ENCODE assay signal across 9 mouse cellular contexts in the genomic region with DNA sequence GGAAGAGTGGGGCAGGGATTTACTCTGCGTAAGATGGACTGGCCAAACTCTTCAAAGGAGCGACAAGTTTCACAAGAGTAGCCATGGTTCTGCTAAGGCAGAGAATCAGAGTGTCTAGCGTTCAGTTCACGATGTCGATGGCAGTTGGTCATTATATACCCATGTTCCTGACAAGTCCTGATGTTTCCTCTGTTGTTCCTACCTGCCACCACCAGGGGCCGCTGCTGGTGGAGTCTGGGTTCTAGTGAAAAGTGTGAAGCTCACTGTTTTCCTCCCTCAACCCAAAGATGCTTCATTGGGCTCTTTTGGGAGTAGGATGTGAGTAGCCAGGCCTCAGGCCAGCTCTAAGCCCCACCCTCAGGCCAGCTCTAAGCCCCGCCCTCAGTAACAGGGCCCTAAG. TPM values are rescaled to one million over a fixed set of nuclear protein-coding genes. Genes with fewer than 3 reads are reported as not detected.
DNase-seq lines count a peak whose midpoint lies in the region; ATAC-seq and TF ChIP-seq lines count a peak whose summit lies in the region.
"Had no signal": no experiment of that assay in that cellular context is flagged by ENCODE, and none has a peak within 500 bp of the region (broad histone marks: within the 10 kb centered on the region; RNA-seq: fewer than 3 reads in every experiment).

No protein-coding gene starts in this region.

- no peak overlapping the region for H3K27ac ChIP-seq in heart, adult 2 months
- no peak overlapping the region for H3K27ac ChIP-seq in CH12.LX (ENCODE audit: insufficient read depth, low read depth)
- H3K27ac ChIP-seq: limb, embryonic 12.5 days had no signal

- in situ Hi-C loops in CH12.LX (cut with MboI; ENCODE audit: low pct_ligation_motif_present, low pct_unique_long_range_greater_than_20kb, low sequenced_read_pairs) = no loop called here

- peak; percentile 27 for TF ChIP-seq RAD21 in CH12.LX (IDR thresholded peaks at IDR 0.05; ENCODE audit: low read depth, low read length)

- intact Hi-C loops in heart, adult 2 months (cut with DNase I) = no loop called here
- intact Hi-C loops in heart, postnatal 10 days (cut with DNase I) = no loop called here
- intact Hi-C loops in heart, postnatal 36 days (cut with DNase I) = no loop called here

- no peak for DNase-seq in heart, adult 2 months
- DNase-seq in heart, postnatal 10 days = no peak
- DNase-seq in CH12.LX (ENCODE audit: extremely low read depth) = peak; percentile 50
- DNase-seq in retina, postnatal 1 day = peak; percentile 39
- DNase-seq in urinary bladder, postnatal 14 days (ENCODE audit: low spot score) = no peak
- no peak for DNase-seq in heart, postnatal 36 days
- DNase-seq in adipocyte (ENCODE audit: low spot score) = no peak

- no peaks in the 10 kb centered on the region for H3K36me3 ChIP-seq in heart, adult 2 months (ENCODE audit: control insufficient read depth, insufficient read depth, low read length)
- no peaks in the 10 kb centered on the region for H3K36me3 ChIP-seq in CH12.LX (replicated peaks in 1 of 2; ENCODE audit: control insufficient read depth in 1 of 2, insufficient read depth in 1 of 2, low read length in 1 of 2)
- H3K36me3 ChIP-seq: limb, embryonic 12.5 days had no signal

- TF ChIP-seq CTCF in heart, adult 2 months (IDR thresholded peaks at IDR 0.05) = peak; percentile 53
- TF ChIP-seq CTCF in CH12.LX (conservative IDR thresholded peaks at IDR 0.05 in 1 of 2, IDR thresholded peaks at IDR 0.05 in 1 of 2; ENCODE audit: low read depth in 2 of 2, low read length in 2 of 2) = peak; percentile 66 to 72

- no peak for TF ChIP-seq EP300 in heart, adult 2 months (IDR thresholded peaks at IDR 0.05; ENCODE audit: insufficient read depth, low read depth, low read length)
- TF ChIP-seq EP300 in CH12.LX (IDR thresholded peaks at IDR 0.05; ENCODE audit: low read length) = no peak

- no peak for TF ChIP-seq POLR2A in heart, adult 2 months (IDR thresholded peaks at IDR 0.05; ENCODE audit: insufficient read depth, low read depth, low read length)
- no peak for TF ChIP-seq POLR2A in CH12.LX (IDR thresholded peaks at IDR 0.05; ENCODE audit: low read depth, low read length)

- no peak overlapping the region for H3K9ac ChIP-seq in heart, adult 2 months (ENCODE audit: low read depth, low read length)
- no peak overlapping the region for H3K9ac ChIP-seq in CH12.LX (ENCODE audit: insufficient read depth, low read depth)
- H3K9ac ChIP-seq: limb, embryonic 12.5 days had no signal

- peak; percentile 62; the same call in 1 of the 2 replicates for ATAC-seq in common myeloid progenitor, adult 5-6 weeks (replicated peaks; ENCODE audit: low read depth, poor library complexity, severe bottlenecking)

- dilution Hi-C loops in CH12.LX (cut with MboI; ENCODE audit: extremely low pct_ligation_motif_present, extremely low pct_unique_long_range_greater_than_20kb, low sequenced_read_pairs) = no loop called here

- peaks cover 2% of the 10 kb centered on the region for H3K4me1 ChIP-seq in heart, adult 2 months (ENCODE audit: control insufficient read depth, insufficient read depth, low read length)
- H3K4me1 ChIP-seq in CH12.LX (ENCODE audit: control insufficient read depth in 1 of 2, insufficient read depth in 2 of 2) = no peaks in the 10 kb centered on the region
- H3K4me1 ChIP-seq: limb, embryonic 12.5 days had no signal

- no peak overlapping the region for H3K4me3 ChIP-seq in heart, adult 2 months
- H3K4me3 ChIP-seq in CH12.LX (replicated peaks in 1 of 3; ENCODE audit: low read depth in 2 of 3, low read length in 2 of 3, poor library complexity in 1 of 3) = no peak overlapping the region
- H3K4me3 ChIP-seq: limb, embryonic 12.5 days had no signal

- WGBS in heart, adult 2 months = 65% methylated on average over 7 of the region's 7 CpGs

- H3K4me2 ChIP-seq in CH12.LX (ENCODE audit: insufficient read depth, low read depth, poor library complexity, severe bottlenecking) = no peak overlapping the region
- H3K4me2 ChIP-seq: limb, embryonic 12.5 days had no signal

- no peaks in the 10 kb centered on the region for H3K9me3 ChIP-seq in CH12.LX (replicated peaks; ENCODE audit: low read length)
- H3K9me3 ChIP-seq: limb, embryonic 12.5 days had no signal

- H3K27me3 ChIP-seq in heart, adult 2 months (ENCODE audit: control insufficient read depth, insufficient read depth, low read length) = no peaks in the 10 kb centered on the region; the same call in 1 of the 2 replicates
- H3K27me3 ChIP-seq in CH12.LX (replicated peaks) = no peaks in the 10 kb centered on the region
- H3K27me3 ChIP-seq: limb, embryonic 12.5 days had no signal

- H3K79me2 ChIP-seq in heart, adult 2 months (replicated peaks; ENCODE audit: control insufficient read depth, insufficient read depth, low read length) = no peaks in the 10 kb centered on the region
- H3K79me2 ChIP-seq in CH12.LX (replicated peaks; ENCODE audit: control insufficient read depth, extremely low read depth, insufficient read depth, poor library complexity, severe bottlenecking) = no peaks in the 10 kb centered on the region

TF ChIP-seq in CH12.LX, 34 proteins besides CTCF, POLR2A, EP300 and RAD21:
- no peak for TF ChIP-seq NELFE (IDR thresholded peaks at IDR 0.05; ENCODE audit: low read depth, low read length)
- no peak for TF ChIP-seq PAX5 (IDR thresholded peaks at IDR 0.05; ENCODE audit: low read length)
- TF ChIP-seq USF1 (IDR thresholded peaks at IDR 0.05; ENCODE audit: low read depth, low read length) = no peak
- TF ChIP-seq CHD1 (IDR thresholded peaks at IDR 0.05; ENCODE audit: low read depth, low read length) = no peak
- TF ChIP-seq SMC3 (IDR thresholded peaks at IDR 0.05; ENCODE audit: low read depth, low read length) = peak; percentile 61
TF ChIP-seq in CH12.LX: peak in this region for 1.

RNA-seq across cellular contexts. Expression of a gene that starts 33.3 kb away (rescaled TPM):
- total RNA-seq in heart, adult 2 months (2021) = 10 to 100 TPM; 27.8 to 29.3 TPM
- 11.8 and 23.3 TPM in 2 replicates for polyA plus RNA-seq in heart, adult 2 months (2012; rRNA removed)
- 10 to 100 TPM; 43.3 to 51.1 TPM for total RNA-seq in heart, postnatal 10 days (2021)
- total RNA-seq in CH12.LX (2012; rRNA removed) = 0.04 and 0.25 TPM in 2 replicates
- 0.13 TPM in 1 of 2 replicates, not detected in the other for total RNA-seq in CH12.LX (2014; rRNA removed)
- polyA plus RNA-seq in CH12.LX (2012; ENCODE audit: insufficient read length, low read depth) = 0.10 and 0.13 TPM in 2 replicates
- total RNA-seq in common myeloid progenitor, adult 5-6 weeks (2017) = 0.05 TPM in 1 of 2 replicates, not detected in the other
- total RNA-seq in heart, postnatal 36 days (2021) = 10 to 100 TPM; 30.2 to 31.7 TPM

RNA-seq across cellular contexts. Expression of a gene that starts 43.4 kb away (rescaled TPM):
- not detected for total RNA-seq in heart, adult 2 months (2021)
- polyA plus RNA-seq in heart, adult 2 months (2012; rRNA removed) = not detected in 2 replicates
- not detected for total RNA-seq in heart, postnatal 10 days (2021)
- total RNA-seq in CH12.LX (2012; rRNA removed) (not detected in 2 replicates), CH12.LX (2014; rRNA removed) (not detected in 2 replicates)
- polyA plus RNA-seq in CH12.LX (2012; ENCODE audit: insufficient read length, low read depth) = not detected in 2 replicates
- not detected in 2 replicates for total RNA-seq in common myeloid progenitor, adult 5-6 weeks (2017)
- not detected for total RNA-seq in heart, postnatal 36 days (2021)
- polyA plus RNA-seq: limb, embryonic 12.5 days had no signal

Comparison
In these comparisons a context has a peak if more than half of its experiments do, and no peak if none do; other contexts are left out.
1. DNase-seq: peak in CH12.LX (single experiment) and retina, postnatal 1 day (single experiment); none in heart, adult 2 months (0 of 2), heart, postnatal 10 days (0 of 2), urinary bladder, postnatal 14 days (single experiment), heart, postnatal 36 days (0 of 2) and adipocyte (single experiment).
2. RNA of a gene that starts 33.3 kb away (total RNA-seq): 43.3 to 51.1 TPM in heart, postnatal 10 days, 30.2 to 31.7 TPM in heart, postnatal 36 days and 27.8 to 29.3 TPM in heart, adult 2 months; 0.04 to 0.25 TPM in CH12.LX and 0.05 TPM in common myeloid progenitor, adult 5-6 weeks; every median in the first group is over 10 times any median in the second.